Mouse (Mus musculus): ENCODE measurements around the gene Crygc. TPM values are rescaled to one million over a fixed set of nuclear protein-coding genes. Genes with fewer than 3 reads are reported as not detected.
A peak's percentile ranks its signal among the peaks of the same experiment; 100 is the strongest.

Gene Crygc
- polyA plus RNA-seq, 1 experiment, result not detected

DNA sequence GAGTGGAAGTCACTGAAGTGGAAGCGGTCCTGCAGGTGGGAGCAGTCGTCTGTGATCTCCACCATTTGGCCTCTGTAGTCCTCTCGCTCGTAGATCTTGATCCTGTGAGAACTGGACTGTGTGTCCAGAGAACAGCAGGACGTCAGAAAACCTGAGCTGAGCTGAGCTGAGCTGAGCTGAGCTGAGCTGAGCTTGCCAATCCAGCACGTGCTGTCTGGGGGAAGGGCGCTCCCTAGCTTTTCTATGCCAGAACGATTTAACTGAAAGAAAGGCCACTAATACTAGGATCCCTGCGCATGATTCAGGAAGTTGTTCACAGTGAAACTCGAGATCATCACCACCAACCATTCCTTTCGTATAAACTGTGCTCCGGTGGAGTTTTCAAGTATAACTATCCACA is 24.7 kb downstream of the Crygc start:
- peak; percentile 43 for DNase-seq (ENCODE audit: low read depth)
- no peak for TF ChIP-seq CTCF (IDR thresholded peaks at IDR 0.05; ENCODE audit: borderline replicate concordance, extremely low read depth, insufficient read depth, insufficient read length)
- TF ChIP-seq POLR2A (IDR thresholded peaks at IDR 0.05; ENCODE audit: borderline replicate concordance, extremely low read depth, insufficient read depth, insufficient read length, poor library complexity, severe bottlenecking), result no peak

DNA sequence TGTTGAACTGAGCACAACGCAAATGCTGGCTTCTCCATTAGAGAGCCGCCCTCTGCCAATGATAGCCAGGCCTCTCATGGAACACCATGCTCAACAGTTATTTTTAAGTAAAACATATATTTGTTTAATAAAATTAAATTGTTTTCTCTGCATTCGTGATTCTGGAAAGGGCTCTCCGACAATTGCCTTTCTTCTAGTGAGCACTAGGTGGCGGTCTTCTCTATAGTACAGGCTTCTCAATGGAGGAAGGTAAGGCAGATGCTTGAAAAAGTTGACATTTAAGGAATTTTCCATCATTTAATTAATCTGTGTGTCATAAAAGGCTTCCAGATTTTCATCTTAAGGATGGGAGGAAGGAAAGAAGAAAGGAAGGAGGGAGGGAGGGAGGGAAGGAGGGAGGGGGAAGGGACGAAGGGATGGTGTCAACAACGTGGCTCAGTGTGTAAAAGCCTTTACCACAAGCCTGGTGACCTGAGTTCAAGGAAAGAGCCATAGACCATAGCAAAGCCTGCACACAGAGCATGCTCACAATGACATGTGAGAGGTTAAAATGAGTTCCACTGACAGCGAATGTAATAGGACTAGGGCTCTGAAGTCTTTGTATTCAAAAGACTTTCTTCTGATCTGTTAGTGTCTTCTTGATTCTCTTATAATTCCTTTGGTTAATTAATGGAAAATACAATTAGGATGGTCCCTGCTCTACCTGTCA is 26.9 kb downstream of the Crygc start:
- TF ChIP-seq POLR2A (IDR thresholded peaks at IDR 0.05; ENCODE audit: borderline replicate concordance, extremely low read depth, insufficient read depth, insufficient read length, poor library complexity, severe bottlenecking), result no peak
- peak; percentile 60; the same call in 1 of the 2 replicates for TF ChIP-seq CTCF (IDR thresholded peaks at IDR 0.05; ENCODE audit: borderline replicate concordance, extremely low read depth, insufficient read depth, insufficient read length)

DNA sequence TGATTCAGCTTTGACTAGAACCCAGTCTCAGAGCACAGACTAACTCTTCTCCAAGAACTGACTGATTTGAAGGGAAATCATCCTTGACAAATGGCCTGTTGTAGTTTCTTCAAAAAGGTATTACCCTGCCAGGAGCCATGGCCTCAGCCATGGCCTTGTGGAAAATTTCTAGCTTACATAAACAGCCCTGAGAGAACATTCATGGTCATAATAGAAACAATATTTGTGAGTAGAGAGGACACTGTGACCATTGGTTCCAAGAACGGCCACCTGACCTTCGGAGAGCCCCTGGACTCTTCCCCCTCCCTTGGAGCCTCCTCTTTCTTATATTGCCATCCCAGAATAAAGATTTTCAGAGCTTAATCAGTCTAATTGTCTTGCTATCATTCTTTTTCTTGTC is 30.1 kb downstream of the Crygc start:
- no peak for DNase-seq (ENCODE audit: low read depth)
- TF ChIP-seq CTCF (IDR thresholded peaks at IDR 0.05; ENCODE audit: borderline replicate concordance, extremely low read depth, insufficient read depth, insufficient read length) (no peak), POLR2A (IDR thresholded peaks at IDR 0.05; ENCODE audit: borderline replicate concordance, extremely low read depth, insufficient read depth, insufficient read length, poor library complexity, severe bottlenecking) (no peak)

More for the DNA sequence above, 26.9 kb downstream of the Crygc start:
- peak; percentile 53 for DNase-seq (ENCODE audit: low read depth)

DNA sequence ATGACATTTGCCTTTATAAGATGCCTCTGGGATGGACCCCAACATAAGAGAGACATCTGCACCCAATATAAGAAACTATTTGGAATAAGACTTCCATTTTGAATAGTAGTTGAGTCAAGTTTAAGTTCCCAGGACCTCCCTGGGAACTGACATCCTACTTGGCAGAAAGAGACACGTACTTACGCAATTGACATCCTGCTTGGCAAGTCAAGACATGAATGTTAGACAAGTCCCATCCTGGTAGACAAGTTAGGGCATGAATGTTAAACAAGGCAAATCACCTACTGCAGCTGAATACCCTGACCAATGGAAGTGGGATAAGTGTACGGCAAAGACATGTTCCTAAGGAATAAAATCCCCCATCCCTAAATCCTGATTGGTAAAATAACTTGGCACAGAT is 31.7 kb downstream of the Crygc start:
- TF ChIP-seq POLR2A (IDR thresholded peaks at IDR 0.05; ENCODE audit: borderline replicate concordance, extremely low read depth, insufficient read depth, insufficient read length, poor library complexity, severe bottlenecking) (no peak), CTCF (IDR thresholded peaks at IDR 0.05; ENCODE audit: borderline replicate concordance, extremely low read depth, insufficient read depth, insufficient read length) (no peak)

DNA sequence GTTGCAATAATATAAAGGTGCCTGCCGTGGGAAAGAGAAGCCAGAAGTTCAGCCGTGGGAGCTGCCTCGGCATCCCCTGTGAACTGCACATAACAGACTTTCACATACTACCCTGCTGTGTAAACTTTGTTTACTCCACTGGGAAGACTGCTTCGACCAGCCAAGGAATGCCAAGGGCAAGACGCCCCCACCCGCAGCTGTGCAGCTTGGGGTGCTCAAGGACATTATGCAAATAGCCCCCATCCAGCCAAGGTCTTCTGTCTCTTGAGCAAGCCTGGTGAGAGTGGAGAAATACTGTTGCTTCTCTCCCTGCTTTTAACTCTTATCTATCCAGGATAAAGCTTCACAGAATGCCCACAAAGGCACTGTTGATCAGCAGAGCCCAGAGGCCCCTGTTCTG is 32.7 kb downstream of the Crygc start:
- DNase-seq (ENCODE audit: low read depth), result no peak
- TF ChIP-seq CTCF (IDR thresholded peaks at IDR 0.05; ENCODE audit: borderline replicate concordance, extremely low read depth, insufficient read depth, insufficient read length) (no peak), POLR2A (IDR thresholded peaks at IDR 0.05; ENCODE audit: borderline replicate concordance, extremely low read depth, insufficient read depth, insufficient read length, poor library complexity, severe bottlenecking) (no peak)

More for the DNA sequence above, 31.7 kb downstream of the Crygc start:
- DNase-seq (ENCODE audit: low read depth), result no peak

DNA sequence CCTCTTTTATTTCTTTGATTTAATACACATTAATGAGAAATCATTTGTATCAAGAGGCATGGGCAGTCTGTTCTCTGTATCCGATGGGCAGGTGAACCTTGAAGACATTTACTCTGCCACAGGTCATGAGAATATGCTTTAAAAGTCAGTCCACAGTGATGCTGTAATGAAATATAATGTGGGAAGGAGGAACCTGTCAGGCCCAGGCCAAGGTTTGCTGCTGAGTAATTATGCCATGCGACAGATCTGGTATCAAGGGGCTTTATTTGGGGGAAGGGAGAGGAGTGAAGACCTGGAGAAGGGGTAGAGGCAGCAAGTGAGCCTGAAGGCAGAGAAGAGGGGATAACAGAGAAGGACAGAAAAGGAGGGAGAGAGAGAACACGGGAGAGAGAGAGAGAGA is 33.8 kb downstream of the Crygc start:
- TF ChIP-seq POLR2A (IDR thresholded peaks at IDR 0.05; ENCODE audit: borderline replicate concordance, extremely low read depth, insufficient read depth, insufficient read length, poor library complexity, severe bottlenecking) (no peak), CTCF (IDR thresholded peaks at IDR 0.05; ENCODE audit: borderline replicate concordance, extremely low read depth, insufficient read depth, insufficient read length) (no peak)
- DNase-seq (ENCODE audit: low read depth), result no peak

DNA sequence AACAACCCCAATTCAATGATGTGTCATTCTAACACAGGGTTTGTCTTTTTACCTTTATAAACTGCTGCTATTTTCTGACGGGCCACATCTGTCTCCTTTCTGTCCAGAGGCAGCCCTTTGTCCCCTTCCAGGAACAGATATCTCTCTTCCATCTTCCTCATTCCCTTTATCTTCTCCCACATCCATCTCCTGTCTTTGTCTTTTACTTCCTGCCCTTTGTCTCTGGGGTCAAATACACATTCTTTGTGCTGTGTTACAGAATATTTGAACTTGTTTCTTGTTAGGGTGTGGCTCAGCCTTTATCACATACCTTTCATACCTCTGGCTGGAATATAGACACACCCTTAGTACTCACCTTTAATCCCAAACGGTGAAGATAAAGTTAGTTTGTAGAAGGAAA is 35.9 kb downstream of the Crygc start:
- no peak for TF ChIP-seq CTCF (IDR thresholded peaks at IDR 0.05; ENCODE audit: borderline replicate concordance, extremely low read depth, insufficient read depth, insufficient read length)
- no peak for TF ChIP-seq POLR2A (IDR thresholded peaks at IDR 0.05; ENCODE audit: borderline replicate concordance, extremely low read depth, insufficient read depth, insufficient read length, poor library complexity, severe bottlenecking)
- DNase-seq (ENCODE audit: low read depth), result no peak

DNA sequence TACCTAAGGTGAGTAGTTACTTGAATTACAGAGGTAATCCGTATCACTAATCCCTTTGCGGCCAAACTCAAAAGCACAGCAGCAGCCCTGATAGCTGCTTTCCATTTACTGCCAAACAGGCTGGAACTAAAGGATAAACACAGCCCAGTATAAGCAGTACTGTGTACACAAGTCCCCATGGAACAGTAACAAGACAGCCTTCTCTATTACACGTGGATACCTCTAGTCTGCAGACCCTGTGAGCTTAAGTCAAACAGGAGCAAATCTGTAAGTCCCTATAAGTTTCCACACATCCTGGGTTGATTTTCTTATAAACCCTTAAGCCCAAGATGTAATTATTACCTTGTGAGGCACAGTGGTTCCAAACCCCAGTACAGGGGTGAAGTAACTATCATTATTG is 38.0 kb downstream of the Crygc start:
- no peak for DNase-seq (ENCODE audit: low read depth)
- TF ChIP-seq CTCF (IDR thresholded peaks at IDR 0.05; ENCODE audit: borderline replicate concordance, extremely low read depth, insufficient read depth, insufficient read length), result no peak
- TF ChIP-seq POLR2A (IDR thresholded peaks at IDR 0.05; ENCODE audit: borderline replicate concordance, extremely low read depth, insufficient read depth, insufficient read length, poor library complexity, severe bottlenecking), result no peak

DNA sequence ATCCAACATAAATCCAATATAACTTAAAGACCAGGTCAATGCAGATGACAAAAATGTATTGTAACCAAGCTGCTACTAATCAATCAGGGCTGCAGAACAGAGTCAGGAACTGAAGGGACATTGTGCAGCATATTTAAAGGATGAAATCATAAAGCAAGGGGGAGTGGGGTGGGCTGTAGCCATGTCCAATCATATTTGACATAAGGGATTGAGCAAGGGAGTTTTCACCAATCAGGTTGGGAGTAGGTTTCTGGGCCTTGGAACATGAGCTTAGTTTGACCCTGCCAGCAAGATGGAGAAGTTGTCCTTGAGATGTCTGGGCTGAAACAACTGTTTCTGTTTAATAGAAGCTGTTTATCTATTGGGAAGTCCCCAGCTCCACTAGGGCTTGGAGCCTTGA is 40.8 kb downstream of the Crygc start, which contains the start of gene Akr1cl:
Akr1cl (minus strand) TSS at position 119 of the 400 bp plus-strand sequence.
- no peak for DNase-seq (ENCODE audit: low read depth)
- no peak for TF ChIP-seq POLR2A (IDR thresholded peaks at IDR 0.05; ENCODE audit: borderline replicate concordance, extremely low read depth, insufficient read depth, insufficient read length, poor library complexity, severe bottlenecking)
- no peak for TF ChIP-seq CTCF (IDR thresholded peaks at IDR 0.05; ENCODE audit: borderline replicate concordance, extremely low read depth, insufficient read depth, insufficient read length)

DNA sequence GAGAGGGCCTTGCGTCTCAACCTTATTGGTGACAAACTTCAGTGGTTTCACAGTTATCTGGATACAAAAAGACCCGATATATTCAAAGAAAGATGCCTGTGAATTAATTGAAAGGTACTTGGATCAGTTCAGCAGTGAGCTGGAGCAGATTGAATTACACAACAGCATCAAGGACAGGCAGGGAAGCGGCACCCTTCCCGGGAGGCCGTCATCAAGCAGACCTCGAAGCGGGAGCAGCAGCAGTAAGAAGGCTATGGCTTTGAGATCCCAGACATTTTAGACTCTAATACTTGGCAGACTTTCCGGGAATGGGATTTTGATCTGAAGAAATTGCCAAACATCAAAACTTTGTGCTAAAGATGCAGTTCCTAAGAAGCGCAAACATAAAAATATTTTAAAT is 45.3 kb downstream of the Crygc start:
- DNase-seq (ENCODE audit: low read depth), result no peak
- TF ChIP-seq CTCF (IDR thresholded peaks at IDR 0.05; ENCODE audit: borderline replicate concordance, extremely low read depth, insufficient read depth, insufficient read length) (no peak), POLR2A (IDR thresholded peaks at IDR 0.05; ENCODE audit: borderline replicate concordance, extremely low read depth, insufficient read depth, insufficient read length, poor library complexity, severe bottlenecking) (no peak)

Other genes starting within 250 kb of the Crygc start
- gene Plekhm3, start 116.9 kb downstream of the Crygc start, polyA plus RNA-seq (2012; rRNA removed), result 5.3 and 7.4 TPM in 2 replicates
- gene Akr1cl, start 40.9 kb downstream of the Crygc start, polyA plus RNA-seq (2012; rRNA removed), result 0.05 TPM in 2 replicates
- gene Cryge, start 22.5 kb downstream of the Crygc start, polyA plus RNA-seq (2012; rRNA removed), result not detected in 2 replicates
- not detected in 2 replicates for gene Crygd, start 10.2 kb downstream of the Crygc start, polyA plus RNA-seq (2012; rRNA removed)
- not detected in 2 replicates for gene Crygb, start 8.6 kb upstream of the Crygc start, polyA plus RNA-seq (2012; rRNA removed)
- not detected in 2 replicates for gene Cryga, start 29.7 kb upstream of the Crygc start, polyA plus RNA-seq (2012; rRNA removed)
- 0.14 TPM in 1 of 2 replicates, not detected in the other for gene Gm28845, start 45.9 kb upstream of the Crygc start, polyA plus RNA-seq (2012; rRNA removed)
- gene D630023F18Rik, start 49.5 kb upstream of the Crygc start, polyA plus RNA-seq (2012; rRNA removed), result 0.34 and 0.49 TPM in 2 replicates
- 200 and 238 TPM in 2 replicates for gene Idh1, start 112.8 kb upstream of the Crygc start, polyA plus RNA-seq (2012; rRNA removed)
- gene Pikfyve, start 113.0 kb upstream of the Crygc start, polyA plus RNA-seq (2012; rRNA removed), result 12.6 and 14.3 TPM in 2 replicates
- gene Pth2r, start 208.4 kb upstream of the Crygc start, polyA plus RNA-seq (2012; rRNA removed), result 0.66 and 0.90 TPM in 2 replicates

Measured in brain, embryonic 14.5 days (tissue).